Mouse (Mus musculus) hindbrain, embryonic 11.5 days (tissue): Measurements from ENCODE around the gene Aldh16a1. TPM values are rescaled to one million over a fixed set of nuclear protein-coding genes. Genes with fewer than 3 reads are reported as not detected.

Experiments used
- ATAC-seq: fragments of 200-750 bp; cut with Nextera tagmentation; 2 replicates; pipeline ENCODE4 v1.8.0; 2017; ENCODE audit warnings: mild to moderate bottlenecking, moderate TSS enrichment, moderate library complexity; ENCODE audit not compliant: low FRiP score
- DNase-seq: peaks from one replicate; pipeline ENCODE4 v3.0.0-alpha.2; 2015; ENCODE audit warnings: low spot score
- H3K27ac ChIP-seq: fragments of 300-500 bp; sonication (generic); 2 replicates; pipeline ENCODE4 v1.5.1; 2014; ENCODE audit warnings: mild to moderate bottlenecking, low read depth, low read length
- H3K27me3 ChIP-seq: fragments of 300-500 bp; sonication (generic); 2 replicates; pipeline ENCODE4 v1.6.1; 2014; ENCODE audit warnings: mild to moderate bottlenecking, low read length, moderate library complexity, mixed read lengths; ENCODE audit not compliant: control insufficient read depth, insufficient read depth
- H3K36me3 ChIP-seq: fragments of 300-500 bp; sonication (generic); 2 replicates; pipeline ENCODE4 v1.6.1; 2014; ENCODE audit warnings: mild to moderate bottlenecking, low read length, moderate library complexity, mixed read lengths; ENCODE audit not compliant: control insufficient read depth, insufficient read depth
- H3K4me1 ChIP-seq: fragments of 300-500 bp; sonication (generic); replicated peaks from 2 replicates; pipeline ENCODE4 v1.6.1; 2014; ENCODE audit warnings: low read length, mixed read lengths; ENCODE audit not compliant: control insufficient read depth, insufficient read depth
- H3K4me2 ChIP-seq: fragments of 300-500 bp; sonication (generic); replicated peaks from 2 replicates; pipeline ENCODE4 v1.6.1; 2014; ENCODE audit warnings: mild to moderate bottlenecking, low read depth, low read length
- H3K4me3 ChIP-seq: fragments of 300-500 bp; sonication (generic); 2 replicates; pipeline ENCODE4 v1.5.1; 2014; ENCODE audit warnings: low read depth, low read length
- H3K9ac ChIP-seq: fragments of 300-500 bp; sonication (generic); 2 replicates; pipeline ENCODE4 v1.6.1; 2014; ENCODE audit warnings: low read depth, low read length
- H3K9me3 ChIP-seq: fragments of 300-500 bp; sonication (generic); 2 replicates; pipeline ENCODE4 v1.6.1; 2016; ENCODE audit warnings: low read length; ENCODE audit not compliant: control insufficient read depth
- WGBS: fragments of 180-500 bp; shearing (Covaris S2); extraction: QIAGEN DNeasy Blood & Tissue Kit; methylation state at CpG from one replicate; pipeline ENCODE4 v1.1.7; 2014; 5-methylcytosine and 5-hydroxymethylcytosine counted together
- polyA plus RNA-seq: library from polyadenylated mRNA; unstranded; fragments of >200 nt; fragmentation: Nextera tagmentation; extraction: Ambion mirVana; gene quantifications from 2 replicates; pipeline ENCODE4 v1.2.1, GENCODE M21; 2014

Gene Aldh16a1
- polyA plus RNA-seq, 1 experiment from 2014 or later, result 28.6 TPM

GRCm38 (mm10) chr7:45193406-45193805, 39.0 kb upstream of the Aldh16a1 start:
- DNase-seq, result no peak
- Histone ChIP-seq H3K9ac (no peak overlapping the region), H3K9me3 (no peaks in the 10 kb centered on the region), H3K4me1 (no peaks in the 10 kb centered on the region), H3K4me3 (no peak overlapping the region), H3K27me3 (peaks cover 5% of the 10 kb centered on the region; the same call in 1 of the 2 replicates), H3K4me2 (no peak overlapping the region), H3K27ac (no peak overlapping the region), H3K36me3 (no peaks in the 10 kb centered on the region)
- ATAC-seq, result no peak
- WGBS, result 60% methylated on average over 5 of the region's 5 CpGs

DNA sequence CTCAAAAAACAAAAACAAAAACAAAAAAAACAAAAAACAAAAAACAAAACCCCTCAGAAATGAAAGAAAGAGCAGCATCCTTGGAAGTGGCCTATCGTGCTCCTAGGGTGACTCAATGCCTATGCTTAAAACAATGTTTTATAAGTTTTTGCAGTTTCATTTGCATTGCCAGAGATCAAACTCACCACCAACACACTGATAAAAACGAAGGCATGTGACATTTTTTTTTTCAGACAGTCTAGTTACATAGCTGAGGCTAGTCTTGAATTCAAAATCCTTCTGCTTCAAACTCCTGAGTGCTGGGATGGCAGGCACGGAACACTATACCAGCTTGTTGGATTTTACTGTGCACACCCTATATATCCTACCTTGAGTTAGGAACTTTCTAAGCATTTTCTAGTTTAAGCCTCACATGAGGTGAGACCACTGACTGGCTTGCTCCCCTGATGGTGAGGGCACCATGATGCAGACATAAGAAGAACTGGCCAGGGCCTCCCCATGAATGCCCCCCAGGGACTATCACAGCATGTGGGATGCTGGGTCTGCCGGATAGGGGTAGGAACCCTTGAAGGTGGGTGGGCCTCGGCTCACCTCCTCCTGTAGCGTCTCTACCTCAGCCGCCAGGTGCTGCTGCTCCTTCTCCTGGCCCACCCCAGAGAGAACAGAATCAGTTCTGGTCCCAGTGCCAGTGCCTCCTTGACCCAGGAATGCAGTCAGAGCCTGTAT, 38.4 kb upstream of the Aldh16a1 start:
- 85% methylated on average over 7 of the region's 7 CpGs for WGBS
- Histone ChIP-seq H3K9me3 (no peaks in the 10 kb centered on the region), H3K4me2 (no peak overlapping the region), H3K27me3 (peaks cover 5% of the 10 kb centered on the region; the same call in 1 of the 2 replicates), H3K36me3 (no peaks in the 10 kb centered on the region), H3K9ac (no peak overlapping the region), H3K4me1 (no peaks in the 10 kb centered on the region), H3K4me3 (no peak overlapping the region), H3K27ac (no peak overlapping the region)
- DNase-seq (no peak), ATAC-seq (no peak)

DNA sequence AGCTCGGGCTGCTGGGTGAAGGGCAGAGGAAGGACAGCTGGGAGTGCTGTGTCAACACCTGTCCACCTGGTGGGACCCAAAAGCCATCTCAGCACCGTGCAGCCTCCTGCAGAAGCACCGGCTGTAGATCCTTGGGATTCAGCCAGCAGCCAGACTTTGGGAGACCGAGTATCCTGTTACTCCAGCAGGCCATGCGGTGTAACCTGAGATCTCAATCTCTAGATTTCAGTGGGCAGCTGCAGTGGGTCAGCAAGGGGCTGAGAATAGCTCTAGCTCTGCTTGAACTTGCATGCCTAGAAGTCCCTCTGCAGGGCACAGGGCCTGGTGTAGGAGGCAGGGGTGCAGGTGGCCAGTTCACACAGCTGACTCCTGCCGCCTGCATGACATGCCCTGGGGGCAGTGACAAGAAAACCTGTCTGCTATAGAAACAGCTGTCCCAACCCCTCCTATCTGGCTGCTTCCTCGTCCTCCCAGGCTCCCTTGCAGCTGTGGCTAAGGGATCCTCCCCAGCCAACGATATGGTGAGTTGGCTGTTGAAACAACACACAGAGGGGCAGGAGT, 37.5 kb upstream of the Aldh16a1 start:
- no peak overlapping the region for H3K4me2 ChIP-seq
- no peak overlapping the region for H3K9ac ChIP-seq
- no peaks in the 10 kb centered on the region for H3K9me3 ChIP-seq
- no peaks in the 10 kb centered on the region for H3K36me3 ChIP-seq
- peaks cover 5% of the 10 kb centered on the region; the same call in 1 of the 2 replicates for H3K27me3 ChIP-seq
- no peaks in the 10 kb centered on the region for H3K4me1 ChIP-seq
- DNase-seq (no peak), ATAC-seq (no peak)
- 21% methylated on average over 8 of the region's 8 CpGs for WGBS
- no peak overlapping the region for H3K4me3 ChIP-seq
- H3K27ac ChIP-seq, result no peak overlapping the region

DNA sequence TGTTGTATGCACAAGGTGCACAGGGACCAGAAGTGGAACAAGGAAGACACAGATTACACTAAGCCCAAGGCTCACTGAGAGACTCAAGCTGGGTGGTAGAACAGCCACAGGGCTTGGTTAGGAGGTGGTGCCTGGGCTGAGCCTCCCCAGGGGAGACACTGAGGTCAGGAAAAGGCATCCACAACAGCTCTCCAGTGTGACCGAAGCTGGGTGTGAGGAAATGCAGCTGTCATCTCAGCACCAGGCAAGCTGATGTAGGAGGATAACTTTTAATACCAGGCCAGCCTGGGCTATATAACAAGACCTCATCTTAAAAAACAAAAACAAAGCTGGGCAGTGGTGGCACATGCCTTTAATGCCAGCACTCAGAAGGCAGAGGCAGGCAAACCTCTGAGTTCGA, 36.8 kb upstream of the Aldh16a1 start:
- no peak overlapping the region for H3K27ac ChIP-seq
- H3K9ac ChIP-seq, result no peak overlapping the region
- no peaks in the 10 kb centered on the region for H3K36me3 ChIP-seq
- WGBS, result 78% methylated on average over 2 of the region's 2 CpGs
- no peak overlapping the region for H3K4me3 ChIP-seq
- peaks cover 5% of the 10 kb centered on the region; the same call in 1 of the 2 replicates for H3K27me3 ChIP-seq
- no peak overlapping the region for H3K4me2 ChIP-seq
- ATAC-seq, result no peak
- no peaks in the 10 kb centered on the region for H3K9me3 ChIP-seq
- no peaks in the 10 kb centered on the region for H3K4me1 ChIP-seq
- DNase-seq, result no peak

GRCm38 (mm10) chr7:45190186-45190585, 35.8 kb upstream of the Aldh16a1 start:
- Histone ChIP-seq H3K4me3 (no peak overlapping the region), H3K27me3 (peaks cover 5% of the 10 kb centered on the region; the same call in 1 of the 2 replicates), H3K4me1 (no peaks in the 10 kb centered on the region), H3K36me3 (no peaks in the 10 kb centered on the region), H3K4me2 (no peak overlapping the region), H3K9ac (no peak overlapping the region), H3K27ac (no peak overlapping the region), H3K9me3 (no peaks in the 10 kb centered on the region)
- ATAC-seq (no peak), DNase-seq (no peak)
- 91% methylated on average over 6 of the region's 6 CpGs for WGBS

- Histone ChIP-seq H3K27me3 (peaks cover 5% of the 10 kb centered on the region; the same call in 1 of the 2 replicates), H3K4me1 (no peaks in the 10 kb centered on the region), H3K36me3 (no peaks in the 10 kb centered on the region), H3K27ac (no peak overlapping the region), H3K9me3 (no peaks in the 10 kb centered on the region), H3K4me2 (no peak overlapping the region), H3K9ac (no peak overlapping the region), H3K4me3 (no peak overlapping the region)
- 62% methylated on average over 16 of the region's 16 CpGs for WGBS
- ATAC-seq, result no peak
- DNase-seq, result no peak
These were observed 35.2 kb upstream of the Aldh16a1 start for GRCm38 (mm10) chr7:45189600-45189999.

- 63% methylated on average over 7 of the region's 7 CpGs for whole genome bisulfite sequencing
- no peak for DNase-seq
- Histone ChIP-seq H3K9me3 (no peaks in the 10 kb centered on the region), H3K4me1 (peaks cover 3% of the 10 kb centered on the region; the same call in 1 of the 2 replicates), H3K9ac (no peak overlapping the region), H3K4me3 (no peak overlapping the region), H3K36me3 (no peaks in the 10 kb centered on the region), H3K4me2 (no peak overlapping the region), H3K27me3 (peaks cover 40% of the 10 kb centered on the region), H3K27ac (no peak overlapping the region)
- ATAC-seq, result no peak
These were observed 31.5 kb upstream of the Aldh16a1 start for GRCm38 (mm10) chr7:45185921-45186320.

DNA sequence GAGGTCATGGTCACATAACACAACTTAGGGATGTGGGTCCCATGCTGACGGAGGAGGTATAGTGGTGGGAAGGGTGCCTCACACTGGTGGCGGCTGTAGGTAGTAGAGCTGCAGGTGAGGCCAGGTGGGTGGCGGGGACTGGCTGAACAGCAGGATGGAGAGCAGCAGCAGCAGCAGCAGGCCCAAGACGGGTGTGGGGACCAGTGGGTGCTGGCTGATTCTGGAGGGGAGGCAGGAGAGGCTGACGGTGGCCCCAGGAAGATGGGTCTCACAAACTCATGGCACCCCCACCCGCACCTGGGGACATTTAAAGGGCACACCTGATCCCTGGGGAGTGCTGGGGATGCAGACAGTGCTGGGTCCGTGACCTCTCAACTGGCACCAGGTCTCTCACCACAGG, 29.3 kb upstream of the Aldh16a1 start:
- Histone ChIP-seq H3K36me3 (no peaks in the 10 kb centered on the region), H3K4me3 (no peak overlapping the region), H3K9me3 (no peaks in the 10 kb centered on the region), H3K27ac (no peak overlapping the region), H3K9ac (no peak overlapping the region), H3K27me3 (peaks cover 57% of the 10 kb centered on the region), H3K4me2 (no peak overlapping the region), H3K4me1 (peaks cover 3% of the 10 kb centered on the region; the same call in 1 of the 2 replicates)
- no peak for DNase-seq
- WGBS, result 58% methylated on average over 7 of the region's 7 CpGs
- no peak for ATAC-seq

GRCm38 (mm10) chr7:45182606-45183005, 28.2 kb upstream of the Aldh16a1 start:
- Histone ChIP-seq H3K4me3 (peak overlapping the region; percentile 1), H3K4me1 (peaks cover 3% of the 10 kb centered on the region; the same call in 1 of the 2 replicates), H3K27me3 (peaks cover 67% of the 10 kb centered on the region), H3K9me3 (no peaks in the 10 kb centered on the region), H3K4me2 (peak overlapping the region; percentile 17), H3K9ac (no peak overlapping the region), H3K27ac (no peak overlapping the region), H3K36me3 (no peaks in the 10 kb centered on the region)
- peak; percentile 16; the same call in 1 of the 2 replicates for ATAC-seq
- DNase-seq, result no peak
- 18% methylated on average over 11 of the region's 11 CpGs for WGBS
